Mouse (Mus musculus): ENCODE measurements around the gene Wipf1.

DNA sequence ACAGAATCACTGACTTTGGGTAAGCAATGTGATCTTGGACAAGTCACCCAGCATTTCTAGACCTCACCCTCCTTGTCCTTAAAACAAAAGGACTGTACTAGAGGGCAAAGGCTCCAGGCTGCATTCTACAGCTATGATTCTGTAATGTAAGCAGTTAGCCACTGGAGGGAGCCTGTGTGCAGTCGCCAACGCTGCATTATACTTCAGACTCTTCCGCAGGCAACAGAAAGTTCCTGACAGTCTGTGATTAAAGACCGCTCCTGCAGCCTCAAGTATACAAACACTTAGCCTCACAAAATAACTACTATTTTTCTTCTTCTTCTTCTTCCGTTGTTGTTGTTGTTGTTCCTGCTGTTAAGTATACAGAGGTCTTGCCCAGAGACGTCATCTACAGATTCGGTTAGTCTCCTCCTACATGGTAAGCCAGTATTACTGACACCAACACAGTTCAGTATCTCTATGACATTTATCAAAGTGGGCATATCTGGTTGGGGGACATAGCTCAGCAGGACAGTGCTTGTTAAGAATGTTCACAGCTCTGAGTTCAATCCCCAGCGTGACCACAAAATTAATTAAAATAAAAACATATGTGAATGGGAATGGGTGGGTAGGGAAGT lies 37.6 kb upstream of the Wipf1 start:
- TF ChIP-seq CTCF (IDR thresholded peaks at IDR 0.05; ENCODE audit: borderline replicate concordance, insufficient read depth, low read length) (peak; percentile 80), POLR2A (IDR thresholded peaks at IDR 0.05; ENCODE audit: low read depth, low read length) (no peak)
